Mouse (Mus musculus) forebrain, embryonic 13.5 days (tissue): ENCODE measurements around the gene Tmem270. TPM values are rescaled to one million over a fixed set of nuclear protein-coding genes. Genes with fewer than 3 reads are reported as not detected.

Experiments
- ATAC-seq: fragments of 200-750 bp; cut with Nextera tagmentation; 2 replicates; pipeline ENCODE4 v1.8.0; 2017
- H3K27ac ChIP-seq: fragments of 300-500 bp; sonication (generic); 2 replicates; pipeline ENCODE4 v1.5.1; 2015; ENCODE audit warnings: inconsistent platforms, mild to moderate bottlenecking, moderate library complexity
- H3K27me3 ChIP-seq: fragments of 300-500 bp; sonication (generic); 2 replicates; pipeline ENCODE4 v1.6.1; 2015; ENCODE audit warnings: mild to moderate bottlenecking, inconsistent platforms
- H3K36me3 ChIP-seq: fragments of 300-500 bp; sonication (generic); 2 replicates; pipeline ENCODE4 v1.6.1; 2015; ENCODE audit warnings: mild to moderate bottlenecking, inconsistent platforms; ENCODE audit not compliant: poor library complexity, severe bottlenecking
- H3K4me1 ChIP-seq: fragments of 300-500 bp; sonication (generic); 2 replicates; pipeline ENCODE4 v1.6.1; 2015; ENCODE audit warnings: inconsistent platforms
- H3K4me2 ChIP-seq: fragments of 300-500 bp; sonication (generic); 2 replicates; pipeline ENCODE4 v1.6.1; 2015; ENCODE audit warnings: inconsistent platforms, mild to moderate bottlenecking, moderate library complexity
- H3K4me3 ChIP-seq: fragments of 300-500 bp; sonication (generic); 2 replicates; pipeline ENCODE4 v1.5.1; 2015; ENCODE audit warnings: mild to moderate bottlenecking, inconsistent platforms
- H3K9ac ChIP-seq: fragments of 300-500 bp; sonication (generic); 2 replicates; pipeline ENCODE4 v1.6.1; 2015; ENCODE audit warnings: mild to moderate bottlenecking, inconsistent platforms
- H3K9me3 ChIP-seq: fragments of 300-500 bp; sonication (generic); replicated peaks from 2 replicates; pipeline ENCODE4 v1.6.1; 2016; ENCODE audit warnings: inconsistent platforms
- WGBS: fragments of 180-500 bp; shearing (Covaris S2); methylation state at CpG from one replicate; pipeline ENCODE4 v1.1.7; 2015; 5-methylcytosine and 5-hydroxymethylcytosine counted together
- polyA plus RNA-seq: library from polyadenylated mRNA; unstranded; fragments of >200 nt; fragmentation: Nextera tagmentation; extraction: Ambion mirVana; gene quantifications from 2 replicates; pipeline ENCODE4 v1.2.1, GENCODE M21; 2015

Gene Tmem270
- polyA plus RNA-seq, 1 experiment from 2014 or later, result not detected

DNA sequence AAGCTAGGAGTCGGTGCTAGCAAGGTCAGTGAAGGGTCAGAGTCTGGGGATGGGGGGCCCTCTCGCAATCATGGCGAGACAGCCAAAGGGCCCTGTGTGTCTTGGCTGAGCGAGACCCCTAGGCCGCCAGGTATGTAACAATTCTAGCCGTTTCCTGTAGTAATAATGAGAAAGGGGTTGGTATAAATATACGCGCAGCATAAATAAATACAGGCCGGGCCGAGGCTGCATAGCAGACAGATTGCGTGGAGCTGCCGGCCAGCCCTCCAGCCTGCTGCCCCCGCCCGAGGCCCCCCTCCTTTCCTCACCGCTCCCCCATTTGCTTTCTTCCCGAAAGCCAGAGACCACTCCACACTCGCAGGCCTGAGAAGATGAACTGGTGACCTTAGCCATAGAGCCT lies 8.9 kb downstream of the Tmem270 start:
- Histone ChIP-seq H3K36me3 (no peaks in the 10 kb centered on the region), H3K27me3 (no peaks in the 10 kb centered on the region), H3K4me2 (no peak overlapping the region), H3K9ac (no peak overlapping the region), H3K4me3 (no peak overlapping the region), H3K4me1 (0 out of 2 replicates have a peak, but pooled peaks cover 3% of the 10 kb centered on the region), H3K27ac (no peak overlapping the region), H3K9me3 (no peaks in the 10 kb centered on the region)
- WGBS, result 84% methylated on average over 17 of the region's 17 CpGs
- no peak for ATAC-seq

DNA sequence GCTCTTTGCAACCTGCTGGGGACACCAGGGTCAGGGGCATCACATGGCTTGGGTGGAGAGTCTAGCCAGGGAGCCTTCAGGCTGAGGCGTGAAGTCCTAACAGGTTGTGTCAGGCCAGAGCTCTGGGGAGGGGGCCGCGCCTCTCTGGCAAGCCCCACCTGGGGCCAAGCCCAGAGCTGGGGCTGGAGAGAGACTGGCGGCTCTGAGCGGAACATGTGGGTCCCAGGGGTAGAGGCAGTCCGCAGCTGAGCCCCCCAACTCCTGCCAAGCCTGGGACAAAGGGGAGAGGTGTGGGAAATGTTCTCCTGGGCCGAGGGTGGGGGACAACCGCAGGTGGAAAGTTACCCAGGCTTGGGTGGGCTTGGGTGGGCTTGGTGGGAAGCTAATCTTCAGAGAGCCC lies 9.6 kb downstream of the Tmem270 start:
- H3K4me2 ChIP-seq, result no peak overlapping the region
- no peak overlapping the region for H3K4me3 ChIP-seq
- H3K9ac ChIP-seq, result no peak overlapping the region
- 0 out of 2 replicates have a peak, but pooled peaks cover 3% of the 10 kb centered on the region for H3K4me1 ChIP-seq
- no peaks in the 10 kb centered on the region for H3K36me3 ChIP-seq
- WGBS, result 92% methylated on average over 8 of the region's 8 CpGs
- H3K9me3 ChIP-seq, result no peaks in the 10 kb centered on the region
- no peak overlapping the region for H3K27ac ChIP-seq
- H3K27me3 ChIP-seq, result no peaks in the 10 kb centered on the region
- ATAC-seq, result no peak

DNA sequence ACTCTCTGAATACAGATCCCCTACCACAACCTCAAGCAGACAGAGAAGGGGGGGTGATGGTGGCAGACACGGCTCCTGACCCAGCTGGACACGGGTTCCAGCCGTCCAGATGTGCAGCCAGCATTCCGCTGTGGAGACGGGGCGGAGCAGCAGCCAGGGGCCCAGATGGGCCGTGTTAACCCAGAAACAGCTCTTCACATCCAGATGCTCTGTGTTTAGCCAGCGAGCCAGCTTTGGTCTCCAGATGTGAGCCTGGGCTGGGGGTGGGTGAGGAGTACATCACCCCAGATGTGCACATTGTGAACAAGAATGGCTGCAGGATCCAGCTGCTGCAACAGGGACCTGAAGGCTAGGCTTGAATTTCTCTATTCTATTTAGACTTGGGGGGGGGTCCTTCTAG lies 11.2 kb downstream of the Tmem270 start:
- Histone ChIP-seq H3K27me3 (no peaks in the 10 kb centered on the region), H3K4me3 (no peak overlapping the region), H3K9me3 (no peaks in the 10 kb centered on the region), H3K4me2 (no peak overlapping the region), H3K27ac (no peak overlapping the region), H3K4me1 (no peaks in the 10 kb centered on the region), H3K36me3 (no peaks in the 10 kb centered on the region), H3K9ac (no peak overlapping the region)
- 78% methylated on average over 8 of the region's 8 CpGs for WGBS
- ATAC-seq, result no peak

DNA sequence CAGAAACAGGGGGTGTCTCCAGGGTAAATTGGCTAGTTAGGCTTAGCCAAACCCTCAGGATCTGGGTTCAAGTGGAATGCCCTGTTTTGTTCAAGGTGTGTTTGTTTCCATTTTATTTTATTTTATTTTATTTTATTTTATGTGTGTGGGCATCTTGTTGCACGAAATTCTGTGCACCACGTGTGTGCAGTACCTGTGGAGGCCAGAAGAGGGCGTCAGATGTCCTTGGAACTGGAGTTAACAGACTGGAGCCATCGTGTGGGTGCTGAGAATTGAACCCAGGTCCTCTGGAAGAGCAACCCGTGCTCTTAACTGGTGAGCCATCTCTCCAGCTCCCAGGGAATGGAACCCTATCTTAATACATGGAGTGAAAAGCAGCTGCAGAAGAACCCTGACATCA lies 13.8 kb downstream of the Tmem270 start:
- Histone ChIP-seq H3K27ac (no peak overlapping the region), H3K27me3 (no peaks in the 10 kb centered on the region), H3K4me1 (no peaks in the 10 kb centered on the region), H3K9ac (no peak overlapping the region), H3K4me3 (no peak overlapping the region), H3K36me3 (no peaks in the 10 kb centered on the region), H3K4me2 (no peak overlapping the region), H3K9me3 (no peaks in the 10 kb centered on the region)
- 77% methylated on average over 5 of the region's 5 CpGs for WGBS
- no peak for ATAC-seq

DNA sequence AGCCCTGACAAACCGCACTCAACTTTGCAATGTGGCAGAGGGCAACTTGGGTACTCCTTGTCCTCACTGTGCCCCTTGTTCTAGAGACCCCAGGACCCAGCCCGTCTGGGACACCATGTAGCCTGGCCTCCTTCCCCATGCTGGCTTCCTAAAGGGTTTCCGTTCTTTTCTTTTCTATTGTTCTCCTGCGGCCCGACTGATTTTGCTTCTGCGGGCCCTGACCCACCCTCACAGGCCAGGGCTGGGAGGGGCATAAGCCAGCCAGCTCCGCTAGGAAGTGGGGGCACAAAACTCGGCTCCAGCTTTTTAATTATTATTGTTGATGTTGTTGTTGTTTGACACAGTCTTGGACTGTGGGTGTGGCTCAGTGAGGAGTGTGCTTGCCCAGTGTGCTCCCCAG lies 15.0 kb downstream of the Tmem270 start:
- ATAC-seq, result no peak
- Histone ChIP-seq H3K36me3 (no peaks in the 10 kb centered on the region), H3K9me3 (no peaks in the 10 kb centered on the region), H3K9ac (no peak overlapping the region), H3K4me3 (no peak overlapping the region), H3K4me1 (no peaks in the 10 kb centered on the region), H3K27me3 (no peaks in the 10 kb centered on the region), H3K4me2 (no peak overlapping the region), H3K27ac (no peak overlapping the region)
- WGBS, result 62% methylated on average over 8 of the region's 8 CpGs

DNA sequence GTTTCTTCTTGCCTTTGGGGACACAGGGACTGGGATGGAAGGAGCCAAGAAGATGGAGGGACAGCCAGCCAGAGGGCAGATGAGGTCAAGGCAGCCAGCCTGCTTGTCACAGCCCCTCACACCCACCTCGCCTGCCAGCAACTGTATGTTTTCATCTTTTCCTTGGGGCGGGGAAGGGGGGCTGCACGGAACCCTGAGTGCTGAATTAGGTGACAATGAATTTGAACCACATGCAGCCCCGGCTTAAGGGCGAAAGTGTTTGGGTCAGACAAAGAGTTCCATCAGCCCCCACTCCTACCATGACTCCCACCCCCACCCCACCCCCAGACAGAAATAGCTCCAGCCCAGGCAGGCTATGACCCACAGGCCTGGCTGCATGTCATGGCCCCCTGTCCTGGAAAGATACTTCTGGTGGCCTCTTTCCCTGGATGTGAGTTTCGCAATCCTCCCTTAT lies 15.9 kb downstream of the Tmem270 start:
- no peaks in the 10 kb centered on the region for H3K27me3 ChIP-seq
- H3K4me2 ChIP-seq, result no peak overlapping the region
- H3K4me1 ChIP-seq, result no peaks in the 10 kb centered on the region
- H3K9me3 ChIP-seq, result no peaks in the 10 kb centered on the region
- 77% methylated on average over 6 of the region's 6 CpGs for WGBS
- H3K27ac ChIP-seq, result no peak overlapping the region
- no peak for ATAC-seq
- H3K36me3 ChIP-seq, result no peaks in the 10 kb centered on the region
- H3K9ac ChIP-seq, result no peak overlapping the region
- no peak overlapping the region for H3K4me3 ChIP-seq

DNA sequence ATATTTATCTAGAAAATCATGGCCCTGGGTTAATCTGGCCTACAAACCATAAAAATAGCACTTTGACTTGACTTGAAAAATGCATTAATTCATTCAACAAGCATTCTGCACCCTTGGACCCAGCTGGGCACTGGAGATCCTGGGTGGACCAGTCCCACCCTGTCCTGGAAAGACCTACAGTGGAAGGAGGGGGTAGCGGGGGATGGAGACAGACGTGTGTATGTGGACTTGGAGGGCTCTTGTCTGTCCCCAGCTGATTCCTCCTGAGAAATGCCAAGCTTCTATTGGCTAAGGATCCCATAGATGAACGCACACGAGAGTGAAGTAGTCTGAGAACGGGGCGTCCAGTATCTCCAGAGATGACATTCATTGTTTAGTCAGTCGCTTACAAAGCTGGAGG lies 18.0 kb downstream of the Tmem270 start:
- Histone ChIP-seq H3K9me3 (no peaks in the 10 kb centered on the region), H3K4me1 (no peaks in the 10 kb centered on the region), H3K9ac (no peak overlapping the region), H3K4me2 (no peak overlapping the region), H3K27me3 (no peaks in the 10 kb centered on the region), H3K27ac (no peak overlapping the region), H3K36me3 (no peaks in the 10 kb centered on the region), H3K4me3 (no peak overlapping the region)
- 89% methylated on average over 7 of the region's 7 CpGs for WGBS
- ATAC-seq, result no peak

DNA sequence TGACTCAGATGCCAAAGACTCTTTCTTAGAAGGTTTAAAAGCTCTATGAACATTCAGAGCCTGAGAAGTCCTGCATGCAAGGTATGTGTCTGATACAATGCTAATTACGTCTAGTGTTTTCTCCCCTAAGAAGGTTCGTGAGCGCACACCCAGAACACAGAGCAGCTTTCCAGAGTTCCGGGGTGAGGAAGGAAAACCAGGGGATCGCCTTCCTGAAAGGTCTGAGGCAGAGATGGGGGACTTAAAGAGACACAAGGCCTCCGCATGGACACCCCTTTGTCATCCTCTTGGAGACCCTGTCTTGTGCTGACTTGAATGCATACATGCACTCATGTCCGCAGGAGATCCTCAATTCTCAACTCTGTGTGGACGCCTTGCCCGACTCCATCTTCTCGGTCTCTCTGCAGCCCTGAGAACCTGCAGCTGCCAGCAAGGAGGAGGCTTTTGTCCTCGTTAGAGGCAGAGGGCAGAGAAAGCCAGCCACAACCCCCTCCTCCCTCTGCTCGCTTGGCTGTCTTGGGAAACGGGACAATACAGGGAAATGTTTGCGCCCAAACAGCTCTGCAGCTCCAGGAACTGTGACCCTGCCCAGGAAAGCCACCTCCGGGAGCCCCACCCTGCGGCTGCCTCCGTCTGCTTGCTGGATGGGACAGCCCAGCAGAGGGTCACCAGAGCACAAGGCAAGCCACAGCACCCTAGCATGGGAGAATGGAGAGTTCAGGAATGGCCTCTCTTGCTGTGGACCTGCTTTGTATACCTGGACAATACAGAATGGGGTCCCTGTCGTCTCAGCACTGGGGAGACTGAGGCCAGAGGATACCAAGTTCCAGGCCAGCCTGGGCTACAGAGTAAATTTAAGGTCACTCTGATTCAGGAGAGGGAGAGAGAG lies 18.8 kb downstream of the Tmem270 start:
- no peaks in the 10 kb centered on the region for H3K4me1 ChIP-seq
- H3K4me2 ChIP-seq, result no peak overlapping the region
- no peaks in the 10 kb centered on the region for H3K36me3 ChIP-seq
- H3K9ac ChIP-seq, result no peak overlapping the region
- no peaks in the 10 kb centered on the region for H3K27me3 ChIP-seq
- H3K4me3 ChIP-seq, result no peak overlapping the region
- H3K9me3 ChIP-seq, result no peaks in the 10 kb centered on the region
- ATAC-seq, result no peak
- 46% methylated on average over 18 of the region's 18 CpGs for WGBS
- no peak overlapping the region for H3K27ac ChIP-seq

DNA sequence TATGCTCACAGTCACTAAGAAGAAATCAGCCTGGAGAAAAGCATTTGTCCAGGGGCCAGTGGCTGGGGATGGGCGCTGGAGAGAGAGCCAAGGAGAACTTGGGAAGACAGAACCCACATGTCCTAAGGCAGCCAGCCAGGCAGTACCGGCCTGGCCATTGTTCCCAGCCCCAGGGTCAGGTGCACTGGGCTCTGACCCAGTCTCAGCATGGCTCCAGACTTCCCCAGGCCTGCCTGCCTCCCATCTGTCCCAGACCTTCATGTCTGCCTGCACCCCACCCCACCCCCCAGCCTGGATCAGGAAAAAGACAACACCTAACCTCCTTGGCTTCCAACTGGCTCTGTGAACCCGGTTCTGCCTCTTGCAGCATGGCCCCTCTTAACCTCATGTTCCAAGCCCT lies 23.5 kb downstream of the Tmem270 start:
- Histone ChIP-seq H3K4me3 (no peak overlapping the region), H3K4me1 (no peaks in the 10 kb centered on the region), H3K36me3 (no peaks in the 10 kb centered on the region), H3K27ac (no peak overlapping the region), H3K27me3 (no peaks in the 10 kb centered on the region), H3K4me2 (no peak overlapping the region), H3K9me3 (0 out of 2 replicates have a peak, but pooled peaks cover 3% of the 10 kb centered on the region), H3K9ac (no peak overlapping the region)
- WGBS, result 76% methylated on average over 3 of the region's 3 CpGs
- ATAC-seq, result no peak

DNA sequence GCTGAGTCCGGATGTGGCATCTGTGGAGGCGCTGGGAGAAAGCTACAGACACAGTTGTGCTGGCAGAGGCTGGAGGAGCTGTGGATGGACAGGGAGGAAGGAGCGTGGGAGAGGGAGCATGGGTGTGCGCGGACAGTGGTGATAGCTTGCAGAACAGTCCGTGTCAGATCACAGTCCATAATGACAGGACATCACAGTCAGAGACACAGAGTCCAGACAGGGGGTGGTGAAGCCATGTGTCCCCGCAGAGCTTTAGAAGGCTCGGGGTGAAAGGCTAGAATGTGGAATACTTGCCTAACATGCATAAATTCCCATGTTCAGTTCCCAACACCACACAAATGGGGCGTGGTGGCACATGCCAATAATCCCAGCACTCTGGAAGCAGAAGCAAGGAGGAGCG lies 29.7 kb downstream of the Tmem270 start:
- Histone ChIP-seq H3K9ac (no peak overlapping the region), H3K27ac (no peak overlapping the region), H3K27me3 (no peaks in the 10 kb centered on the region), H3K4me3 (no peak overlapping the region), H3K36me3 (no peaks in the 10 kb centered on the region), H3K4me1 (no peaks in the 10 kb centered on the region), H3K4me2 (no peak overlapping the region), H3K9me3 (0 out of 2 replicates have a peak, but pooled peaks cover 3% of the 10 kb centered on the region)
- 83% methylated on average over 10 of the region's 10 CpGs for WGBS
- no peak for ATAC-seq

DNA sequence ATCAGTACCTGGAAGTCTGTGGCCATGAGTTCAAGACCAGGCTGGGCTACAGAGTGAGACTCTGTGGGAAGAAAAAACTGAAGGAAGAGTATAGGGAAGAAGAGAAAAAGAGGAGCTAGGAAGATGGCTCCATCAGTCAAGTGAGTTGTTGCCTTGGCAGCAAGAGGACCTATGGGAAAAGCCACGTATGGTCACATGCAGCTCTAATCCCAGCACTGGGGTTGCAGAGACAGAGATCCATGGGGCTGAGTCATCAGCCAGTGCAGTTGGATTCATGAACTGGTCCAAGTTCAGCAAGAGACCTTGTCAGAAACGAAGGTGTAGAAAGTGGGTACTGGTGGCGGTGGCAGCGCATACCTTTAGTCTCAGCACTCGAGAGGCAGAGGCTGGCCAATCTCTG lies 31.3 kb downstream of the Tmem270 start:
- Histone ChIP-seq H3K36me3 (no peaks in the 10 kb centered on the region), H3K9me3 (no peaks in the 10 kb centered on the region), H3K4me1 (no peaks in the 10 kb centered on the region), H3K4me2 (no peak overlapping the region), H3K27me3 (no peaks in the 10 kb centered on the region), H3K4me3 (no peak overlapping the region), H3K27ac (no peak overlapping the region), H3K9ac (no peak overlapping the region)
- 96% methylated on average over 5 of the region's 5 CpGs for WGBS
- no peak for ATAC-seq

DNA sequence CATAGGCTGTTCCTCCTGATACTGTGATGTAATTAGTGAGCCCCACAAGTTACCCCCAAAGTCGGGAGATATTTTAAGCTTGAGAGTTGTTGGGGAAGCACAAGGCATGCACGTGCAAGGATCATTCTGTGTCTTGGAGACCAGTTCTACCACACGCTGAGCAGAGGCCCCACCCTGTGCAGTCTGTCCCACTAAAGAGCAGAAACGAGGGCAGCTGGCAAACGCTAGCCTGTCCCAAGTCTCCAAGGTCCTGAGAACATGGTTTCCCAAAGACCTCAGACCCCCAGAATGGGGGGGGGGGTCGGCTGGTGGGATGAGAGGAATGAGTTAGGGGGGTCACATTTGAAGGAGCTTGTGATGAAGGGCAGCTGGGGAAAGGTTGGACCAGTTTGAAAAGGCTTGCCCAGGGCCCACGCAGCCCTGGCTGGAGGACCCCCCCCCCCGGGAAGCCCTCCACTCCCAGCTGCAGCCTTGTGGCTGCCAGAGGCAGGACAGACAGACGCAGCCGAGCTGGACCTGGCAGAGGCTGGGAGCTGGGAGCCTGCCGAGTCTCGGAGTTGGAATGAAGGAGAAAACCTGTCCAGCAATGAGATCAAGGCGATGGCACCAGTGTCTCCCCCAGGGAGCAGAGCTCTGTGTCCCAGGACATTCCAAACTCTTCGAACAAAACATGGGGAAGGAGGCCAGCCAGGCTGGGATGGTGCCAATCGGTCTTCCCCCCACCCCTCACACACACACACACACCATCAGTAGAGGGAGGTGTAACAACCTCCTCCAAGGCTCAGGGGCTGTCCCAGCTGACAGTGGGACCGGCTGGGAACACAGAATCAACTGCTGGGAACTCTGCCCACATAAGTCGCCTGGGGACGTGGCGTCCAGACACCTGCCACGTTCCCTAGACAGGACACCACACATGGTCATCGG lies 32.3 kb downstream of the Tmem270 start:
- ATAC-seq, result no peak
- H3K9me3 ChIP-seq, result no peaks in the 10 kb centered on the region
- no peak overlapping the region for H3K4me3 ChIP-seq
- no peaks in the 10 kb centered on the region for H3K27me3 ChIP-seq
- H3K4me1 ChIP-seq, result no peaks in the 10 kb centered on the region
- H3K4me2 ChIP-seq, result no peak overlapping the region
- no peak overlapping the region for H3K9ac ChIP-seq
- WGBS, result 73% methylated on average over 21 of the region's 21 CpGs
- no peaks in the 10 kb centered on the region for H3K36me3 ChIP-seq
- no peak overlapping the region for H3K27ac ChIP-seq
